Mouse (Mus musculus) CD4-positive, CD25-positive, alpha-beta regulatory T cell (primary cell): ENCODE measurements around the gene Gtf3c1. TPM values are rescaled to one million over a fixed set of nuclear protein-coding genes. Genes with fewer than 3 reads are reported as not detected.

ENCODE experiments used
- polyA plus RNA-seq: library from polyadenylated mRNA; unstranded; fragments of 100-300 nt; shearing (Covaris generic); gene quantifications from one replicate; pipeline ENCODE4 v1.2.1, GENCODE M21; 2017

Gene Gtf3c1
- 47.4 TPM for polyA plus RNA-seq

GRCm38 (mm10) chr7:125707593-125708022, at the start of gene Gtf3c1, which contains the start of gene D430042O09Rik:
TSS of gene Gtf3c1 (minus strand) at chr7:125707780.
TSS of gene D430042O09Rik (plus strand) at chr7:125707888.

GRCm38 (mm10) chr7:125603185-125603631, 104.4 kb downstream of the Gtf3c1 start, which contains the start of gene Il21r:
TSS of gene Il21r (plus strand) at chr7:125603429.

Other genes with a start within 250 kb of the Gtf3c1 start
- gene Nsmce1, start 216.2 kb downstream of the Gtf3c1 start, polyA plus RNA-seq: 146 TPM
- gene Il4ra, start 155.7 kb downstream of the Gtf3c1 start, polyA plus RNA-seq: 214 TPM
- 329 TPM for gene Il21r, start 104.4 kb downstream of the Gtf3c1 start, polyA plus RNA-seq
- 7.0 TPM for gene D430042O09Rik, start 108 bp upstream of the Gtf3c1 start, polyA plus RNA-seq